Mouse (Mus musculus) ES-E14 (cell line): ENCODE results near the gene Pknox1. TPM values are rescaled to one million over a fixed set of nuclear protein-coding genes. Genes with fewer than 3 reads are reported as not detected.
A peak's percentile ranks its signal among the peaks of the same experiment; 100 is the strongest.

Source experiments
- DNase-seq: peaks from one replicate; pipeline ENCODE4 v3.0.0-alpha.2; 2013; ENCODE audit warnings: low read depth, low spot score
- H3K27ac ChIP-seq: 2 replicates; pipeline ENCODE4 v1.5.1; 2012; ENCODE audit warnings: low read depth, mild to moderate bottlenecking, low read length, moderate library complexity, mixed read lengths; ENCODE audit not compliant: poor library complexity, insufficient read depth, severe bottlenecking
- H3K36me3 ChIP-seq: 2 replicates; pipeline ENCODE4 v1.6.1; 2012; ENCODE audit warnings: mild to moderate bottlenecking, low read length, moderate library complexity, mixed read lengths; ENCODE audit not compliant: control insufficient read depth, poor library complexity, insufficient read depth, severe bottlenecking
- H3K4me1 ChIP-seq, 2 experiments: fragments of 150-350 bp in 1 of 2; sonication (generic) in 1 of 2; 2 replicates each; pipeline ENCODE4 v1.6.1; 2012; ENCODE audit warnings: low read length in 2 of 2, mild to moderate bottlenecking in 1 of 2, mixed read lengths in 1 of 2; ENCODE audit not compliant: control insufficient read depth in 2 of 2, insufficient read depth in 2 of 2, poor library complexity in 1 of 2
- H3K4me3 ChIP-seq, 2 experiments: fragments of 150-350 bp in 1 of 2; sonication (generic) in 1 of 2; 2 replicates each; pipeline ENCODE4 v1.5.1; 2012; ENCODE audit warnings: low read length in 2 of 2, low read depth in 1 of 2, mild to moderate bottlenecking in 1 of 2, mixed read lengths in 1 of 2; ENCODE audit not compliant: insufficient read depth in 1 of 2, poor library complexity in 1 of 2, severe bottlenecking in 1 of 2
- H3K9ac ChIP-seq: 2 replicates; pipeline ENCODE4 v1.6.1; 2012; ENCODE audit warnings: low read depth, mild to moderate bottlenecking, low read length, mixed read lengths; ENCODE audit not compliant: poor library complexity, insufficient read depth, severe bottlenecking
- H3K9me3 ChIP-seq: fragments of 150-350 bp; sonication (generic); 2 replicates; pipeline ENCODE4 v1.6.1; 2012; ENCODE audit warnings: low read depth, mild to moderate bottlenecking, low read length; ENCODE audit not compliant: control insufficient read depth, insufficient read depth
- CHD2 ChIP-seq: IDR thresholded peaks from 2 replicates; pipeline ENCODE4 v1.6.1; 2014; ENCODE audit warnings: mild to moderate bottlenecking, low read depth, low read length, inconsistent platforms
- HCFC1 ChIP-seq: IDR thresholded peaks from 2 replicates; pipeline ENCODE4 v1.6.1; 2012; ENCODE audit warnings: low read length, inconsistent platforms, borderline replicate concordance; ENCODE audit not compliant: insufficient read depth
- MAFK ChIP-seq: IDR thresholded peaks from 2 replicates; pipeline ENCODE4 v1.6.1; 2014; ENCODE audit warnings: mild to moderate bottlenecking, low read depth, low read length, inconsistent platforms; ENCODE audit not compliant: insufficient read depth
- ZC3H11A ChIP-seq: IDR thresholded peaks from 2 replicates; pipeline ENCODE4 v1.6.1; 2012; ENCODE audit warnings: low read depth, mild to moderate bottlenecking, inconsistent platforms, low read length, borderline replicate concordance
- ZNF384 ChIP-seq: IDR thresholded peaks from 2 replicates; pipeline ENCODE4 v1.6.1; 2012; ENCODE audit warnings: low read depth, low read length, inconsistent platforms
- in situ Hi-C, 2 experiments: fragments of 600-800 bp; cut with MboI; formaldehyde crosslinking; loops; one replicate each; pipeline ENCODE4 v1.15.1; 2025; ENCODE audit warnings: low sequenced_read_pairs in 2 of 2, inconsistent platforms in 1 of 2; ENCODE audit not compliant: unreplicated experiment in 2 of 2
- total RNA-seq: library from RNA; depleted of rRNA; stranded (reverse); fragments of 300-350 nt; gene quantifications from 2 replicates; pipeline ENCODE4 v1.2.3, GENCODE M21; 2012

Pknox1 gene
- total RNA-seq, 1 experiment: 16.3 TPM

GRCm38 (mm10) chr17:31631081-31631800, 66.7 kb downstream of the Pknox1 start:
- Histone ChIP-seq H3K4me3 (no peak overlapping the region), H3K4me1 (0 out of 4 replicates have a peak, but pooled peaks cover 0 to under 1% of the 10 kb centered on the region in 2 experiments), H3K9me3 (no peaks in the 10 kb centered on the region), H3K36me3 (no peaks in the 10 kb centered on the region), H3K9ac (no peak overlapping the region), H3K27ac (no peak overlapping the region)
- no peak for DNase-seq
- TF ChIP-seq ZC3H11A: no peak
- no peak for TF ChIP-seq HCFC1
- no peak for TF ChIP-seq CHD2
- no peak for TF ChIP-seq ZNF384
- TF ChIP-seq MAFK: no peak
- in situ Hi-C loops: no loop called here

- H3K4me3 ChIP-seq: no peak overlapping the region
- no peak overlapping the region for H3K9ac ChIP-seq
- H3K36me3 ChIP-seq: no peaks in the 10 kb centered on the region
- TF ChIP-seq MAFK (no peak), ZNF384 (no peak), HCFC1 (no peak)
- 0 out of 4 replicates have a peak, but pooled peaks cover 0 to 2% of the 10 kb centered on the region in 2 experiments for H3K4me1 ChIP-seq
- no peaks in the 10 kb centered on the region for H3K9me3 ChIP-seq
- no peak for DNase-seq
- in situ Hi-C loops: no loop called here
- no peak overlapping the region for H3K27ac ChIP-seq
Observed at GRCm38 (mm10) chr17:31633007-31633406, 68.5 kb downstream of the Pknox1 start.

GRCm38 (mm10) chr17:31634896-31635295, 70.4 kb downstream of the Pknox1 start:
- TF ChIP-seq ZC3H11A (no peak), MAFK (no peak), CHD2 (no peak), HCFC1 (no peak), ZNF384 (no peak)
- H3K27ac ChIP-seq: no peak overlapping the region
- no peaks in the 10 kb centered on the region for H3K9me3 ChIP-seq
- H3K36me3 ChIP-seq: no peaks in the 10 kb centered on the region
- no peak for DNase-seq
- no peak overlapping the region for H3K4me3 ChIP-seq
- no peak overlapping the region for H3K9ac ChIP-seq
- H3K4me1 ChIP-seq: 0 out of 4 replicates have a peak, but pooled peaks cover 0 to 2% of the 10 kb centered on the region in 2 experiments
- in situ Hi-C loops: no loop called here

GRCm38 (mm10) chr17:31635781-31636180, 71.2 kb downstream of the Pknox1 start:
- Histone ChIP-seq H3K4me3 (peak overlapping the region; percentile 81 to 90; a peak in 3 of 4 replicates), H3K4me1 (0 out of 4 replicates have a peak, but pooled peaks cover 0 to 2% of the 10 kb centered on the region in 2 experiments), H3K27ac (no peak overlapping the region), H3K9me3 (no peaks in the 10 kb centered on the region), H3K9ac (peak overlapping the region; percentile 77; the same call in 1 of the 2 replicates), H3K36me3 (no peaks in the 10 kb centered on the region)
- no peak for DNase-seq
- TF ChIP-seq CHD2 (no peak), ZC3H11A (no peak), HCFC1 (no peak), MAFK (no peak), ZNF384 (no peak)
- in situ Hi-C loops: no loop called here
